Mouse (Mus musculus) olfactory bulb, adult 2 months (tissue): ENCODE results near the gene Sh2d4b. TPM values are rescaled to one million over a fixed set of nuclear protein-coding genes. Genes with fewer than 3 reads are reported as not detected.

ENCODE experiments used
- H3K27ac ChIP-seq: fragments of 200-500 bp; 2 replicates; pipeline ENCODE4 v1.5.1; 2012; ENCODE audit warnings: low read depth, low read length; ENCODE audit not compliant: insufficient read depth
- H3K4me1 ChIP-seq: fragments of 200-500 bp; 2 replicates; pipeline ENCODE4 v1.6.1; 2012; ENCODE audit warnings: low read length; ENCODE audit not compliant: control insufficient read depth, insufficient read depth
- H3K4me3 ChIP-seq: fragments of 200-500 bp; 2 replicates; pipeline ENCODE4 v1.5.1; 2012; ENCODE audit warnings: mild to moderate bottlenecking, low read depth, low read length, moderate library complexity; ENCODE audit not compliant: insufficient read depth
- CTCF ChIP-seq: fragments of 200-500 bp; IDR thresholded peaks from 2 replicates; pipeline ENCODE4 v1.5.1; 2012; ENCODE audit warnings: low read depth, mild to moderate bottlenecking, low read length, moderate library complexity; ENCODE audit not compliant: insufficient read depth
- POLR2A ChIP-seq: fragments of 200-500 bp; IDR thresholded peaks from 2 replicates; pipeline ENCODE4 v1.6.1; 2012; ENCODE audit warnings: mild to moderate bottlenecking, low read depth, low read length, moderate library complexity; ENCODE audit not compliant: insufficient read depth
- WGBS: fragments of 180-500 bp; shearing (Covaris S2); methylation state at CpG from one replicate; pipeline ENCODE4 v1.1.7; 2018; 5-methylcytosine and 5-hydroxymethylcytosine counted together
- polyA plus RNA-seq: library from polyadenylated mRNA; stranded (reverse); fragments of >200 nt; gene quantifications from 2 replicates; pipeline ENCODE4 v1.2.4, GENCODE M21; 2012; ENCODE audit warnings: low replicate concordance; ENCODE audit not compliant: missing spikeins, insufficient read depth, insufficient read length

The Sh2d4b gene
- polyA plus RNA-seq, 1 experiment: not detected

DNA sequence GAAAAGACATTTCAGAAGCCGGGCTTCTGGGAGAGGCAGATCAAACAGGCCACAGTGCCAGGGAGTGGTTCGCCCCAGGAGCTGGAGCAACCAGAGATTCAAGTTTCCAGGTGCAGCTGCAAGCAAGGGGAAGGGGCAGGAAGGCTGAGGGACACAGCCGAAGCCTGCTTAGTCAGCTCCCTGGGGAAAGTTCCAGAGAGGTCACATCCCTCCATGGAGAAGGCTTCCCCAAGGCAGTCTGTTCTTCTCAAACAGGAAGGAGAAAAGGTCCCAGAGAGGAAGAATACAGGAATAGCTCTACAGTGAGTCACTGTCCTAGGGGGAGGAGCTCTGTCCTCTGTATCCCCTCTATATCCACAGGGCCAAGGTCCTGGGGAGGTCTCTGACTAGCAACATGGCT is 21.6 kb upstream of the Sh2d4b start:
- H3K4me1 ChIP-seq: peaks cover 2% of the 10 kb centered on the region
- no peak overlapping the region for H3K4me3 ChIP-seq
- no peak overlapping the region for H3K27ac ChIP-seq
- TF ChIP-seq POLR2A (no peak), CTCF (no peak)
- 70% methylated on average over 3 of the region's 3 CpGs for WGBS

DNA sequence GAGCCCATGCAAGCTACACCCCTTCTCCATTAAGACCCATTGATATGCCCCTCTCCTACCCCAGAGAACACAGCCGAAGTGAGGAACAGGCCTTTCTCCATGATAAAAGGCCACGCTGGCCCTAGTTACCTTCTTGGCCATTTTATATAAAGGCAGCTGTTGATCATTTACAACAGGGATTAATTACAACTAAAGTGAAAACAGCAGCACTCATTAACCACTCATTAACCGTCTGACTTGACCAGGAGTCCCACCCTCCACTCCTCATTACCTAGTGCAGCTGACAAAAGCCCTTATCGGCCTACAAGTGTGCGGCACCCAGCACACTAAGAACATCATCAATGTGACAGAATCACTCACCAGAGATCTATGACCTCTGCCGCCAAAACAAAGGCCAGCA is 20.6 kb upstream of the Sh2d4b start:
- no peak for TF ChIP-seq POLR2A
- no peak for TF ChIP-seq CTCF
- 86% methylated on average over 6 of the region's 6 CpGs for WGBS

DNA sequence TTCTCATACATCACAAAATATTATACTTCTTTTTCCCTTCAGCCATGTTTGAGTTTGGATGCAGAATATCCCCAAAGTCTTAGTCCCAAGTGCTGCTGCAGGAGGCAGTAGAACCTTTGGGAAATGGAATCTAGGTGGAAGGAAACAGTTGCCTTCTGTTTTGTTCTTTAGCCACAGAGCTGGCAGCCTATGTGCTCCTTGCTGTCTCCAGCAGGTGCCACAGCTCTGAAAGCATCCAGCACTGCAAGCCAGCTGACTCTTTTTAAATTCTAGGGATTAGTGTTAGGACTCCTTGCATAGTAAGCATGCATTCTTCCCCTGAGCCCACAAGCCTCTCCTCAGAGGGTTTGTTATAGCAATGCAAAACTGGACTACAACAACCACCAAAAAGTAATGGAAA is 18.5 kb upstream of the Sh2d4b start:
- TF ChIP-seq POLR2A (no peak), CTCF (no peak)
- H3K27ac ChIP-seq: no peak overlapping the region
- H3K4me3 ChIP-seq: no peak overlapping the region
- H3K4me1 ChIP-seq: peaks cover 2% of the 10 kb centered on the region

More for the DNA sequence above, 20.6 kb upstream of the Sh2d4b start:
- H3K4me1 ChIP-seq: peaks cover 2% of the 10 kb centered on the region
- H3K27ac ChIP-seq: no peak overlapping the region
- H3K4me3 ChIP-seq: no peak overlapping the region

DNA sequence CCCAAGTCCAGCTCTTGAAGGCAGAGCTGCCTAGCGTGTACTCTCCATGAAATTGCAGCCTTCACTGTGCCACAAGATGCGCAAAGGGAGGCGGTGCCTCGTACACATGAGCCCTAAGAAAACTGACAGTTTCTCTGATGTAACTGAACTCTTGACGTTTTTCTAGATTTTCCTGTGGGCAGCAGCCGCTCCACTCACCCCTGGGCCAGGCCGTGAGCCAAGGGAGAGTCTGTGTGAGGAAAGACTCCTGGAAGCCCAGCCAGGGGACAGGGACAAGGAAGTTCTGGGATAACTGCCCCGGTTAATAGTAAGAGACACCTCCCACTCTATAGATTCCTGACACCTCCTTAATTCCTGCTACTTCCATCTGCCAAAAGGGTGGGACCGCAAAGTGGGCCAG is 15.7 kb upstream of the Sh2d4b start:
- no peak overlapping the region for H3K27ac ChIP-seq
- no peak overlapping the region for H3K4me3 ChIP-seq
- TF ChIP-seq CTCF (no peak), POLR2A (no peak)
- 91% methylated on average over 9 of the region's 9 CpGs for WGBS
- no peaks in the 10 kb centered on the region for H3K4me1 ChIP-seq

DNA sequence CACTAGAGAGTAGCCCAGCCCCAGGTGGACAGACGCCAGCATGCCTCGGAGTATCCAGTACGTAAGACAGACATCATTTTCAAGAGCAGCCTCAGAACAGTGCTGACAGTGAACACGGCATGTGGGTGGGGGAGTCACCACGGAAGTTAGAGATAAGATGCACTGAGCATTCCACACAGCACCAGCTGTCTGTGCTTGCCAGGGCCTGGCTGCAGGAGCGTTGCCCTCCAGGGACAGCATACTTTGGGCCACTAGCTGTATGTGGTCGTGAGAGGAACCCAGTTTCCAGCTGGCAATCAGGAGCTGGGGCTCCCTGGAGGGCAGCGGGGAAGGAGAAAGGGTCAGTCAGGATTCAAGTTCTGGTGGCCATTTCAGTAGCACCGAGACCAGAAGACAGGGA is 13.7 kb upstream of the Sh2d4b start:
- TF ChIP-seq POLR2A (no peak), CTCF (no peak)
- Histone ChIP-seq H3K27ac (no peak overlapping the region), H3K4me1 (no peaks in the 10 kb centered on the region), H3K4me3 (no peak overlapping the region)
- 93% methylated on average over 9 of the region's 9 CpGs for WGBS

DNA sequence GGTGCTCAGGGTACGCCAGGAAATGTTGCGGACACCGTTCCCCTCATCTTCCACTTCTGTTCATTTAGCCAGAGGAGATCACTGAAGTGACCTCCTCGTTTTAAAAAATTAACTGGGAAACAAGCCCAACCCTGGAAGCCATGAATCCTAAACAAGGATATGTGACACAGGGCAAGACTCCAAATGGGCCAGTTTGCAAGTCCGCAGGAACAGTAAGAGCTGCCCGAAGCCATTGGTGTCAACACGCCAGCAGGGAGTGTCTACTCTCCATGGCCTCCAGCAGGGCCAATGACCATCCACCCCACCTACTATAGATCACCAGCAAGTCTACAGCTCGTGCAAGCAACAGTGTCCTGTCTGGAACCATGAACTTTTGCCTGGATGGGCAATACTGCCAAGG is 12.7 kb upstream of the Sh2d4b start:
- Histone ChIP-seq H3K4me3 (no peak overlapping the region), H3K4me1 (no peaks in the 10 kb centered on the region), H3K27ac (no peak overlapping the region)
- TF ChIP-seq POLR2A: no peak
- no peak for TF ChIP-seq CTCF
- 80% methylated on average over 8 of the region's 8 CpGs for WGBS

DNA sequence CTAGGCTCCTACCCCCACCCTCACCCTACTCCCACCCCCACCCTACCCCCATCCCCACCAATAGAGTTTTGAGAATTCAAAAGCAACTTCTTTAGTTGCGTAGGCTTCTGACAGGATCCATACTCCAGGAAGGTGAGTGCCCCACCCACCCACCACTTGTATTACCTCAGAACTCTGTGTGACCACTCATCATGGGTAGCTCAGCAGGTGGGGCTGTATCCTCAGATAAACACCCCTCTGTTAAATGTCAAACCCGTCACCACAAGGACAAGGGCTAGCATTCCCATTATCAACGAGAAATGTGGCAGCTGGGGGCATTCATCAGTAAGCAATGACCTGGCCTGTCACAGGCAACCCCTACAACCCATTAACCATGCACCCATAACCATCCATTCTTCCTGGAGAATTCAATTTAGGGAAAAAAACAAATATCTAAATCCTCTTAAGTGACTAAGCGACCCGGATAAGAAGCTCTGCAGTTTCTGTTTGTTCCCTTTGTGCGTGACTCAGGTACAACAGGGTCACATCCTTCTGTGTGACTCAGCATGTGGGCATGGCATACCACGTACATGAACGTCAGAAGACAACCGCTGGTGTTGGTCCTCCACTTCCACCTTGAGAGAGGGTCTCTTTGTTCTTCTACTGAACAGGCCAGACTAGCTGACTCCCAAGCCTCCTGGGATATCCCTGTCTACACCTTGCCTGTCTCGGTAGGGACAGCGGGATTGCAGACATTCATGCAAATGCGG is 9.4 kb upstream of the Sh2d4b start:
- Histone ChIP-seq H3K27ac (no peak overlapping the region), H3K4me3 (no peak overlapping the region), H3K4me1 (no peaks in the 10 kb centered on the region)
- TF ChIP-seq CTCF (no peak), POLR2A (no peak)
- WGBS: 80% methylated on average over 12 of the region's 12 CpGs

DNA sequence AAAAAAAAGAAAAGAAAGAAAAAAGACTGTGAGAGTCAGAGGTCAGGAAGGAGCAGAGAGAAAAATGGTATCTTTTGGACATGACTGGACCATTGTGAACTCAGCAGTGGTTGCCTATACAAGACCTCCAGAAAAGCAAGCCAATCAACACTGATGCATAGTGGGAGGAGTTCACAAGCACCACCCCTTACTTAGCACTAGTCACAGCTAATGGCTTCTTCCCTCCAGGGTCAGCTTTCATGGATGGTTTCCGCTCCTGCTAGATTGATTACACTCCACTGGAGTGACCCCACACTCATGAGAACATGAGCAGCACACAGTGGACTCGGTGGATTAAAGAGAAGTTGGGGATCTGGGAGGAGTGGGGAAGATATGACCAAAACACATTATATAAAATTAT is 7.2 kb upstream of the Sh2d4b start:
- TF ChIP-seq CTCF (no peak), POLR2A (no peak)
- 88% methylated on average over 2 of the region's 2 CpGs for WGBS
- Histone ChIP-seq H3K4me3 (no peak overlapping the region), H3K27ac (no peak overlapping the region), H3K4me1 (no peaks in the 10 kb centered on the region)

DNA sequence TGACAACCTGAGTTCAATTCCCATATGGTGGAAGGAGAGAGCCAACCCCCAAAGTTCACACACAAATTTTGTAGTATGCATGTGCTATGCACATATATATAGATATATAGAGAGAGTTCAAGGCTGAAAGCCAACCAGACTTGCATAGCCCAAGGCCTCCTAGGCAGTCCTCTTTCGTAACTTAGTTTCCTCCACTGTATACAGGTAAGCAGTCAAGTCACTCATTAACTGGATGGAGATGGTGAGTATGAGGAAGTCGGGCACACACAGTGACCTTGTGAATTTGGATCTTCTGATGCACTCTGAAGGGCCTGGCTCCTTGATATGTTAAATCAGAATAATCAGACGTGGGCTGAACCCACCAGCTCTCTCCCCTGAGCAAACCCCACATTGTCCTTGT is 4.8 kb upstream of the Sh2d4b start:
- TF ChIP-seq CTCF (no peak), POLR2A (no peak)
- WGBS: 92% methylated on average over 3 of the region's 3 CpGs
- Histone ChIP-seq H3K4me3 (no peak overlapping the region), H3K27ac (no peak overlapping the region), H3K4me1 (peaks cover 4% of the 10 kb centered on the region; the same call in 1 of the 2 replicates)

DNA sequence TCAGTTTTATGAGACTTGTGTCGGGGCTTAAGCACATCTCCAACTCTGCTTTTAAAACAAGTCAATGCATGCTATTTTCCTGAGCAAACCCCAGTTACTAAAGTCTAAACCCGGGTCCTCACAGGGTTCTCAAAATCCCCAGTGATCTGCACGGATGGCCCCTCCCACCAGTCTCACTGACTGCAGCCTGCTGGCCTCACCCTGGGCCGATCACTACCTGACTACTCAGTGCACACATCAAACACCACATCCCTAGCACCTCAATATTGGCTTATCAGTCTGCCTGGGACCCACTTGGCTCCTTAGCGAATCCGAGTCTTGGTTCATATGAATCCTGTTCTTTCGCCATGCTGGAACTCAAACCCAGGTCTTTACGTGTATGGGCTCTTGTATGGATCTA is 2.6 kb upstream of the Sh2d4b start:
- 82% methylated on average over 8 of the region's 8 CpGs for WGBS
- TF ChIP-seq CTCF (no peak), POLR2A (no peak)
- no peak overlapping the region for H3K4me3 ChIP-seq

More for the DNA sequence above, 2.6 kb upstream of the Sh2d4b start:
- no peak overlapping the region for H3K27ac ChIP-seq
- peaks cover 4% of the 10 kb centered on the region; the same call in 1 of the 2 replicates for H3K4me1 ChIP-seq
